Mouse (Mus musculus) hindbrain, postnatal 0 days (tissue): ENCODE measurements at regions not wholly inside any gene's neighbourhood (a gene's known extent, or its start where the extent isn't known, plus 50 kb on each side); places are given as distances from the start of the nearest gene placed in this dataset.

Source experiments
- ATAC-seq: fragments of 200-750 bp; cut with Nextera tagmentation; 2 replicates; pipeline ENCODE4 v1.8.0; 2017; ENCODE audit warnings: mild to moderate bottlenecking, moderate TSS enrichment, moderate library complexity
- DNase-seq: peaks from one replicate; pipeline ENCODE4 v3.0.0-alpha.2; 2015; ENCODE audit warnings: low spot score
- H3K27ac ChIP-seq: fragments of 300-500 bp; sonication (generic); 2 replicates; pipeline ENCODE4 v1.5.1; 2014; ENCODE audit warnings: mild to moderate bottlenecking
- H3K27me3 ChIP-seq: fragments of 300-500 bp; sonication (generic); 2 replicates; pipeline ENCODE4 v1.6.1; 2014; ENCODE audit warnings: low read length, mixed read lengths; ENCODE audit not compliant: insufficient read depth
- H3K36me3 ChIP-seq: fragments of 300-500 bp; sonication (generic); 2 replicates; pipeline ENCODE4 v1.6.1; 2014; ENCODE audit warnings: low read length, mixed read lengths; ENCODE audit not compliant: insufficient read depth
- H3K4me1 ChIP-seq: fragments of 300-500 bp; sonication (generic); 2 replicates; pipeline ENCODE4 v1.6.1; 2014; ENCODE audit warnings: antibody characterized with exemption, low read length, mixed read lengths; ENCODE audit not compliant: insufficient read depth
- H3K4me2 ChIP-seq: fragments of 300-500 bp; sonication (generic); 2 replicates; pipeline ENCODE4 v1.6.1; 2014; ENCODE audit warnings: low read depth, mild to moderate bottlenecking, low read length, moderate library complexity, mixed read lengths
- H3K4me3 ChIP-seq: fragments of 300-500 bp; sonication (generic); 2 replicates; pipeline ENCODE4 v1.5.1; 2014; ENCODE audit warnings: low read length
- H3K9ac ChIP-seq: fragments of 300-500 bp; sonication (generic); replicated peaks from 2 replicates; pipeline ENCODE4 v1.6.1; 2014; ENCODE audit warnings: mild to moderate bottlenecking, low read length, moderate library complexity, mixed read lengths
- H3K9me3 ChIP-seq: fragments of 300-500 bp; sonication (generic); 2 replicates; pipeline ENCODE4 v1.6.1; 2016; ENCODE audit warnings: low read length, mixed read lengths
- CTCF ChIP-seq: IDR thresholded peaks from 2 replicates; pipeline ENCODE4 v1.5.1; 2016; ENCODE audit warnings: antibody characterized with exemption, control low read depth, low read depth
- WGBS: fragments of 180-500 bp; shearing (Covaris S2); extraction: QIAGEN DNeasy Blood & Tissue Kit; methylation state at CpG from one replicate; pipeline ENCODE4 v1.1.7; 2014; 5-methylcytosine and 5-hydroxymethylcytosine counted together

GRCm38 (mm10) chr3:80309931-80310330 lies 425.6 kb downstream of the Fam198b start:
- Histone ChIP-seq H3K9me3 (no peaks in the 10 kb centered on the region), H3K36me3 (no peaks in the 10 kb centered on the region), H3K4me2 (no peak overlapping the region), H3K4me3 (no peak overlapping the region), H3K9ac (no peak overlapping the region), H3K27ac (no peak overlapping the region), H3K4me1 (no peaks in the 10 kb centered on the region), H3K27me3 (no peaks in the 10 kb centered on the region)
- DNase-seq: no peak
- no peak for TF ChIP-seq CTCF
- no peak for ATAC-seq
- 62% methylated on average over 4 of the region's 4 CpGs for WGBS

- H3K27me3 ChIP-seq: no peaks in the 10 kb centered on the region
- ATAC-seq (no peak), DNase-seq (no peak)
- no peaks in the 10 kb centered on the region for H3K36me3 ChIP-seq
- WGBS: 88% methylated on average over 2 of the region's 2 CpGs
- no peak overlapping the region for H3K4me3 ChIP-seq
- H3K4me2 ChIP-seq: no peak overlapping the region
- no peaks in the 10 kb centered on the region for H3K4me1 ChIP-seq
- no peak for TF ChIP-seq CTCF
- H3K9ac ChIP-seq: no peak overlapping the region
- no peaks in the 10 kb centered on the region for H3K9me3 ChIP-seq
- no peak overlapping the region for H3K27ac ChIP-seq
These were observed 427.4 kb downstream of the Fam198b start for GRCm38 (mm10) chr3:80311689-80312088.

GRCm38 (mm10) chr3:80322291-80322690 lies 438.0 kb downstream of the Fam198b start:
- Histone ChIP-seq H3K9ac (no peak overlapping the region), H3K27ac (no peak overlapping the region), H3K27me3 (no peaks in the 10 kb centered on the region), H3K4me2 (no peak overlapping the region), H3K36me3 (no peaks in the 10 kb centered on the region), H3K9me3 (no peaks in the 10 kb centered on the region), H3K4me1 (no peaks in the 10 kb centered on the region), H3K4me3 (no peak overlapping the region)
- DNase-seq (peak; percentile 34), ATAC-seq (0 out of 2 replicates have a peak, but pooled peaks have one; percentile 56)
- WGBS: 27% methylated on average over 3 of the region's 3 CpGs
- TF ChIP-seq CTCF: no peak

GRCm38 (mm10) chr3:80324726-80325125 lies 440.4 kb downstream of the Fam198b start:
- DNase-seq: no peak
- TF ChIP-seq CTCF: no peak
- Histone ChIP-seq H3K9ac (no peak overlapping the region), H3K36me3 (no peaks in the 10 kb centered on the region), H3K4me1 (no peaks in the 10 kb centered on the region), H3K9me3 (0 out of 2 replicates have a peak, but pooled peaks cover 3% of the 10 kb centered on the region), H3K27ac (no peak overlapping the region), H3K27me3 (no peaks in the 10 kb centered on the region), H3K4me3 (no peak overlapping the region), H3K4me2 (no peak overlapping the region)
- ATAC-seq: no peak
- WGBS: 89% methylated on average over 2 of the region's 2 CpGs

- no peaks in the 10 kb centered on the region for H3K27me3 ChIP-seq
- no peak overlapping the region for H3K4me3 ChIP-seq
- 58% methylated on average over 3 of the region's 3 CpGs for whole genome bisulfite sequencing
- H3K9ac ChIP-seq: no peak overlapping the region
- no peak overlapping the region for H3K27ac ChIP-seq
- no peak overlapping the region for H3K4me2 ChIP-seq
- no peaks in the 10 kb centered on the region for H3K4me1 ChIP-seq
- 0 out of 2 replicates have a peak, but pooled peaks cover 3% of the 10 kb centered on the region for H3K9me3 ChIP-seq
- no peaks in the 10 kb centered on the region for H3K36me3 ChIP-seq
- no peak for DNase-seq
- no peak for TF ChIP-seq CTCF
- ATAC-seq: no peak
These were observed 447.4 kb downstream of the Fam198b start for GRCm38 (mm10) chr3:80331776-80332175.

GRCm38 (mm10) chr3:80334446-80334893 lies 450.1 kb downstream of the Fam198b start:
- DNase-seq (peak; percentile 37), ATAC-seq (peak; percentile 58; the same call in 1 of the 2 replicates)
- 13% methylated on average over 4 of the region's 4 CpGs for WGBS
- TF ChIP-seq CTCF: no peak
- Histone ChIP-seq H3K27me3 (no peaks in the 10 kb centered on the region), H3K4me3 (no peak overlapping the region), H3K27ac (0 out of 2 replicates have a peak overlapping the region, but pooled peaks have one; percentile 11), H3K9ac (no peak overlapping the region), H3K9me3 (no peaks in the 10 kb centered on the region), H3K36me3 (no peaks in the 10 kb centered on the region), H3K4me2 (no peak overlapping the region), H3K4me1 (no peaks in the 10 kb centered on the region)

- WGBS: 87% methylated on average over 8 of the region's 8 CpGs
- Histone ChIP-seq H3K4me2 (no peak overlapping the region), H3K27ac (no peak overlapping the region), H3K9ac (no peak overlapping the region), H3K9me3 (no peaks in the 10 kb centered on the region), H3K4me1 (no peaks in the 10 kb centered on the region), H3K4me3 (no peak overlapping the region), H3K27me3 (no peaks in the 10 kb centered on the region), H3K36me3 (no peaks in the 10 kb centered on the region)
- DNase-seq (no peak), ATAC-seq (no peak; the same call in 1 of the 2 replicates)
- TF ChIP-seq CTCF: no peak
These were observed 451.9 kb downstream of the Fam198b start for GRCm38 (mm10) chr3:80336123-80336674.
